Mouse (Mus musculus): ENCODE data around the gene Adcy4. TPM values are rescaled to one million over a fixed set of nuclear protein-coding genes. Genes with fewer than 3 reads are reported as not detected.

Gene Adcy4
- total and polyA plus RNA-seq, 2 experiments = 2.4 to 4.5 TPM

GRCm38 (mm10) chr14:55768555-55768954, 15.3 kb downstream of the Adcy4 start:
- WGBS = 89% methylated on average over 6 of the region's 6 CpGs
- H3K4me3 ChIP-seq (ENCODE audit: insufficient read depth, low read depth, low read length) = no peak overlapping the region
- no peaks in the 10 kb centered on the region for H3K36me3 ChIP-seq (ENCODE audit: control insufficient read depth, insufficient read depth, low read length)
- 0 out of 2 replicates have a peak, but pooled peaks cover 2% of the 10 kb centered on the region for H3K27me3 ChIP-seq (ENCODE audit: control insufficient read depth, insufficient read depth, low read length)
- TF ChIP-seq CTCF (IDR thresholded peaks at IDR 0.05; ENCODE audit: low read depth, low read length) (no peak), POLR2A (IDR thresholded peaks at IDR 0.05; ENCODE audit: extremely low read depth, insufficient read depth, low read length) (no peak)
- no peak overlapping the region for H3K27ac ChIP-seq (replicated peaks; ENCODE audit: insufficient read depth, low read depth, low read length)
- no peaks in the 10 kb centered on the region for H3K79me2 ChIP-seq (ENCODE audit: control insufficient read depth, insufficient read depth, low read length)
- no peak overlapping the region for H3K9ac ChIP-seq (ENCODE audit: low read depth, low read length)
- 0 out of 2 replicates have a peak, but pooled peaks cover 6% of the 10 kb centered on the region for H3K4me1 ChIP-seq (ENCODE audit: control insufficient read depth, insufficient read depth, low read length)
- DNase-seq (ENCODE audit: extremely low read depth, low read depth, low spot score) = no peak

GRCm38 (mm10) chr14:55767519-55768414, 16.1 kb downstream of the Adcy4 start:
- Histone ChIP-seq H3K27ac (replicated peaks; ENCODE audit: insufficient read depth, low read depth, low read length) (no peak overlapping the region), H3K4me3 (ENCODE audit: insufficient read depth, low read depth, low read length) (peak overlapping the region; percentile 42; the same call in 1 of the 2 replicates), H3K27me3 (ENCODE audit: control insufficient read depth, insufficient read depth, low read length) (0 out of 2 replicates have a peak, but pooled peaks cover 2% of the 10 kb centered on the region), H3K4me1 (ENCODE audit: control insufficient read depth, insufficient read depth, low read length) (0 out of 2 replicates have a peak, but pooled peaks cover 6% of the 10 kb centered on the region), H3K36me3 (ENCODE audit: control insufficient read depth, insufficient read depth, low read length) (no peaks in the 10 kb centered on the region), H3K9ac (ENCODE audit: low read depth, low read length) (peak overlapping the region; percentile 19), H3K79me2 (ENCODE audit: control insufficient read depth, insufficient read depth, low read length) (no peaks in the 10 kb centered on the region)
- TF ChIP-seq POLR2A (IDR thresholded peaks at IDR 0.05; ENCODE audit: extremely low read depth, insufficient read depth, low read length) = no peak
- TF ChIP-seq CTCF (IDR thresholded peaks at IDR 0.05; ENCODE audit: low read depth, low read length) = peak; percentile 67
- peak; percentile 39 for DNase-seq (ENCODE audit: extremely low read depth, low read depth, low spot score)
- 15% methylated on average over 52 of the region's 52 CpGs for WGBS

GRCm38 (mm10) chr14:55765696-55766095, 18.2 kb downstream of the Adcy4 start, which contains the start of gene Ltb4r1:
TSS of gene Ltb4r1 (plus strand) at chr14:55765962.
- DNase-seq (ENCODE audit: extremely low read depth, low read depth, low spot score) = no peak
- Histone ChIP-seq H3K36me3 (ENCODE audit: control insufficient read depth, insufficient read depth, low read length) (no peaks in the 10 kb centered on the region), H3K27me3 (ENCODE audit: control insufficient read depth, insufficient read depth, low read length) (peaks cover 7% of the 10 kb centered on the region; the same call in 1 of the 2 replicates), H3K4me3 (ENCODE audit: insufficient read depth, low read depth, low read length) (no peak within 1 kb of the TSS), H3K4me1 (ENCODE audit: control insufficient read depth, insufficient read depth, low read length) (peaks cover 6% of the 10 kb centered on the region; the same call in 1 of the 2 replicates), H3K9ac (ENCODE audit: low read depth, low read length) (no peak within 1 kb of the TSS), H3K27ac (replicated peaks; ENCODE audit: insufficient read depth, low read depth, low read length) (no peak within 1 kb of the TSS), H3K79me2 (ENCODE audit: control insufficient read depth, insufficient read depth, low read length) (no peaks in the 10 kb centered on the region)
- 64% methylated on average over 4 of the region's 4 CpGs for WGBS
- TF ChIP-seq CTCF (IDR thresholded peaks at IDR 0.05; ENCODE audit: low read depth, low read length) = no peak

- WGBS = 52% methylated on average over 7 of the region's 7 CpGs
- H3K79me2 ChIP-seq (ENCODE audit: control insufficient read depth, insufficient read depth, low read length) = no peaks in the 10 kb centered on the region
- H3K4me1 ChIP-seq (ENCODE audit: control insufficient read depth, insufficient read depth, low read length) = peaks cover 7% of the 10 kb centered on the region; the same call in 1 of the 2 replicates
- H3K9ac ChIP-seq (ENCODE audit: low read depth, low read length) = no peak overlapping the region
- no peaks in the 10 kb centered on the region for H3K36me3 ChIP-seq (ENCODE audit: control insufficient read depth, insufficient read depth, low read length)
- no peak for DNase-seq (ENCODE audit: extremely low read depth, low read depth, low spot score)
- TF ChIP-seq CTCF (IDR thresholded peaks at IDR 0.05; ENCODE audit: low read depth, low read length) (no peak), POLR2A (IDR thresholded peaks at IDR 0.05; ENCODE audit: extremely low read depth, insufficient read depth, low read length) (no peak)
- H3K27ac ChIP-seq (replicated peaks; ENCODE audit: insufficient read depth, low read depth, low read length) = no peak overlapping the region
- H3K4me3 ChIP-seq (ENCODE audit: insufficient read depth, low read depth, low read length) = no peak overlapping the region
- peaks cover 7% of the 10 kb centered on the region; the same call in 1 of the 2 replicates for H3K27me3 ChIP-seq (ENCODE audit: control insufficient read depth, insufficient read depth, low read length)
Measured at GRCm38 (mm10) chr14:55763166-55763565, 20.7 kb downstream of the Adcy4 start.

GRCm38 (mm10) chr14:55762001-55762821, 21.7 kb downstream of the Adcy4 start:
- H3K9ac ChIP-seq (ENCODE audit: low read depth, low read length) = peak overlapping the region; percentile 48
- peaks cover 2% of the 10 kb centered on the region; the same call in 1 of the 2 replicates for H3K4me1 ChIP-seq (ENCODE audit: control insufficient read depth, insufficient read depth, low read length)
- H3K79me2 ChIP-seq (ENCODE audit: control insufficient read depth, insufficient read depth, low read length) = no peaks in the 10 kb centered on the region
- H3K36me3 ChIP-seq (ENCODE audit: control insufficient read depth, insufficient read depth, low read length) = no peaks in the 10 kb centered on the region
- 16% methylated on average over 77 of the region's 77 CpGs for WGBS
- TF ChIP-seq CTCF (IDR thresholded peaks at IDR 0.05; ENCODE audit: low read depth, low read length) = peak; percentile 17; the same call in 1 of the 2 replicates
- TF ChIP-seq POLR2A (IDR thresholded peaks at IDR 0.05; ENCODE audit: extremely low read depth, insufficient read depth, low read length) = no peak
- H3K27ac ChIP-seq (replicated peaks; ENCODE audit: insufficient read depth, low read depth, low read length) = no peak overlapping the region
- peak overlapping the region; percentile 49; the same call in 1 of the 2 replicates for H3K4me3 ChIP-seq (ENCODE audit: insufficient read depth, low read depth, low read length)
- peaks cover 7% of the 10 kb centered on the region; the same call in 1 of the 2 replicates for H3K27me3 ChIP-seq (ENCODE audit: control insufficient read depth, insufficient read depth, low read length)
- DNase-seq (ENCODE audit: extremely low read depth, low read depth, low spot score) = no peak

All from liver, adult 2 months (tissue).